Mouse (Mus musculus) limb, embryonic 12.5 days (tissue): Measurements from ENCODE around the gene Alkbh7. TPM values are rescaled to one million over a fixed set of nuclear protein-coding genes. Genes with fewer than 3 reads are reported as not detected.

ENCODE experiments used
- ATAC-seq: fragments of 200-750 bp; cut with Nextera tagmentation; 2 replicates; pipeline ENCODE4 v1.8.0; 2017; ENCODE audit warnings: low read depth, moderate TSS enrichment; ENCODE audit not compliant: insufficient number of reproducible peaks, insufficient read depth, low FRiP score, low TSS enrichment
- H3K27ac ChIP-seq: fragments of 300-500 bp; sonication (generic); 2 replicates; pipeline ENCODE4 v1.5.1; 2016; ENCODE audit warnings: mild to moderate bottlenecking, moderate library complexity
- H3K27me3 ChIP-seq: fragments of 300-500 bp; sonication (generic); 2 replicates; pipeline ENCODE4 v1.6.1; 2016; ENCODE audit warnings: mild to moderate bottlenecking, moderate library complexity
- H3K36me3 ChIP-seq: fragments of 300-500 bp; sonication (generic); 2 replicates; pipeline ENCODE4 v1.6.1; 2016; ENCODE audit warnings: mild to moderate bottlenecking, moderate library complexity
- H3K4me1 ChIP-seq: fragments of 300-500 bp; sonication (generic); replicated peaks from 2 replicates; pipeline ENCODE4 v1.6.1; 2016
- H3K4me2 ChIP-seq: fragments of 300-500 bp; sonication (generic); 2 replicates; pipeline ENCODE4 v1.6.1; 2016; ENCODE audit warnings: mild to moderate bottlenecking, moderate library complexity
- H3K4me3 ChIP-seq: fragments of 300-500 bp; sonication (generic); replicated peaks from 2 replicates; pipeline ENCODE4 v1.5.1; 2016; ENCODE audit warnings: mild to moderate bottlenecking
- H3K9ac ChIP-seq: fragments of 300-500 bp; sonication (generic); replicated peaks from 2 replicates; pipeline ENCODE4 v1.6.1; 2016; ENCODE audit warnings: mild to moderate bottlenecking, moderate library complexity
- H3K9me3 ChIP-seq: fragments of 300-500 bp; sonication (generic); 2 replicates; pipeline ENCODE4 v1.6.1; 2016; ENCODE audit warnings: mild to moderate bottlenecking, moderate library complexity
- WGBS: fragments of 180-500 bp; shearing (Covaris S2); methylation state at CpG from one replicate; pipeline ENCODE4 v1.1.7; 2016; 5-methylcytosine and 5-hydroxymethylcytosine counted together
- polyA plus RNA-seq: library from polyadenylated mRNA; unstranded; fragments of >200 nt; fragmentation: Nextera tagmentation; extraction: Ambion mirVana; gene quantifications from 2 replicates; pipeline ENCODE4 v1.2.1, GENCODE M21; 2016

Gene Alkbh7
- polyA plus RNA-seq, 1 experiment from 2014 or later: 37.6 TPM

DNA sequence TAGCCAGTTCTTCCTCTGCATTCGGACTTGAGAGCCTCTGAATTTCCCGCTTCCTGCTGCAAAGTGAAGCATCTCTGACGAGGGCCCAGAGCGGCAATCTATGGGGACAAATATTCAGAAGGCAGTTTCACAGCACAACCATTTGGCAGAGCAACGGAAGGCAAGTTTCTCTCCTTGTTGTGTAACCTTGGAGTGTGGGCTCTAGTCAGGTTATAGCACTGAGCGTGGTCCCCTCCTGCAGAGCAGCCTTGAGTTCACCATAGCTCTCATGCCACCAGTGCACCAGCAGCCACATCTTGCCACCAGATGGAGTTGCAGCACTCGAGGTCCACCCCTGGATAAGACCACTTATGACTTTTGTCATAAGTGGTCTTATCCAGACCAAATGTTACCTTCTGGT is 8.7 kb upstream of the Alkbh7 start:
- Histone ChIP-seq H3K9ac (no peak overlapping the region), H3K36me3 (peaks cover 22% of the 10 kb centered on the region), H3K4me3 (no peak overlapping the region), H3K27me3 (no peaks in the 10 kb centered on the region), H3K27ac (no peak overlapping the region), H3K9me3 (no peaks in the 10 kb centered on the region), H3K4me1 (peaks cover 6% of the 10 kb centered on the region), H3K4me2 (no peak overlapping the region)
- 84% methylated on average over 7 of the region's 7 CpGs for WGBS
- ATAC-seq: no peak

GRCm38 (mm10) chr17:56988921-56989430 is 8.2 kb upstream of the Alkbh7 start:
- Histone ChIP-seq H3K27me3 (no peaks in the 10 kb centered on the region), H3K9ac (no peak overlapping the region), H3K4me1 (peaks cover 6% of the 10 kb centered on the region), H3K9me3 (no peaks in the 10 kb centered on the region), H3K27ac (no peak overlapping the region), H3K36me3 (peaks cover 28% of the 10 kb centered on the region), H3K4me3 (peak overlapping the region; percentile 80), H3K4me2 (peak overlapping the region; percentile 68)
- ATAC-seq: no peak
- WGBS: 74% methylated on average over 7 of the region's 7 CpGs

DNA sequence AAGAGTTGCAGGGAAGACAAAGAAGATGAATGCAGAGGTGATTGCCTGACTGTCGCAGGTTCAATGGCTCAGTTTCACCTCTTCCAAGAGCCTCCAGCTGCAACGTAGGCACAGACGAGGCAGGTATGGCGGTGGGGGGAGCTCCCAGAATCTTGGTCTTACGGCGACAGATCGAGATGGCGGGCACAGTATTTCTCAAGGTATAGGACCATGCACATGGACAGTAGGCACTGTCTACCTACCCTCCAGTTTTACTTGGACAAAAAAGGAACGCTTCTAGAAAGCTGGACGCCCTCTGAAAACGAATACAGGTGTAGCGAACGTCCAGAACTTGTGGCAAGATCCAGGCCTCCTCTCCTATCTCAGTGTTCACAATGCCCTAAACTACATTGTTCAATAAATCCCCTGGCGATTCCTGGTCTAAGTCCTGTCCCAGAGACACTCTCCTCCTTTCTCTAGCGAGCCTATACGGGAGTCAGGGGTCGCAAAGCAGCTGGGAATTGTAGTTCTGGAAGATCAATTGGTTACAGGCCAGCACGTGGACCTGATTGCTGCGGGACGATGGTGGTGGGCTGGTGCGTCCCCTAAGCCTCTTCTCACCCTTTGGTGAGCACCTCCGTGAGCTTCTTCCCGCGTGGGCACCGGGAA is 7.5 kb upstream of the Alkbh7 start:
- peak overlapping the region; percentile 68 for H3K4me2 ChIP-seq

GRCm38 (mm10) chr17:56990115-56990746 is 6.9 kb upstream of the Alkbh7 start, which contains the start of gene Clpp:
Gene Clpp (plus strand): TSS chr17:56990305.
- Histone ChIP-seq H3K9me3 (no peaks in the 10 kb centered on the region), H3K4me1 (peaks cover 6% of the 10 kb centered on the region), H3K4me2 (peak within 1 kb of the TSS; percentile 68), H3K27me3 (no peaks in the 10 kb centered on the region), H3K27ac (peak within 1 kb of the TSS; percentile 72; the same call in 1 of the 2 replicates), H3K36me3 (peaks cover 40% of the 10 kb centered on the region), H3K9ac (peak within 1 kb of the TSS; percentile 82), H3K4me3 (peak within 1 kb of the TSS; percentile 80)
- under 1% methylated on average over 52 of the region's 52 CpGs for WGBS
- ATAC-seq: peak; percentile 95

More for the DNA sequence above, 7.5 kb upstream of the Alkbh7 start:
- ATAC-seq: peak; percentile 91
- H3K4me1 ChIP-seq: peaks cover 6% of the 10 kb centered on the region
- H3K9ac ChIP-seq: peak overlapping the region; percentile 52
- 3% methylated on average over 25 of the region's 25 CpGs for WGBS
- peak overlapping the region; percentile 80 for H3K4me3 ChIP-seq
- H3K27ac ChIP-seq: peak overlapping the region; percentile 72; the same call in 1 of the 2 replicates
- H3K9me3 ChIP-seq: no peaks in the 10 kb centered on the region
- peaks cover 34% of the 10 kb centered on the region for H3K36me3 ChIP-seq
- no peaks in the 10 kb centered on the region for H3K27me3 ChIP-seq

- Histone ChIP-seq H3K4me2 (peak overlapping the region; percentile 68), H3K9ac (peak overlapping the region; percentile 82), H3K9me3 (no peaks in the 10 kb centered on the region), H3K4me3 (peak overlapping the region; percentile 80), H3K27ac (no peak overlapping the region), H3K4me1 (peaks cover 6% of the 10 kb centered on the region), H3K27me3 (no peaks in the 10 kb centered on the region), H3K36me3 (peaks cover 48% of the 10 kb centered on the region)
- 74% methylated on average over 2 of the region's 2 CpGs for WGBS
- ATAC-seq: no peak
Observed at GRCm38 (mm10) chr17:56990966-56991365, 6.2 kb upstream of the Alkbh7 start.

DNA sequence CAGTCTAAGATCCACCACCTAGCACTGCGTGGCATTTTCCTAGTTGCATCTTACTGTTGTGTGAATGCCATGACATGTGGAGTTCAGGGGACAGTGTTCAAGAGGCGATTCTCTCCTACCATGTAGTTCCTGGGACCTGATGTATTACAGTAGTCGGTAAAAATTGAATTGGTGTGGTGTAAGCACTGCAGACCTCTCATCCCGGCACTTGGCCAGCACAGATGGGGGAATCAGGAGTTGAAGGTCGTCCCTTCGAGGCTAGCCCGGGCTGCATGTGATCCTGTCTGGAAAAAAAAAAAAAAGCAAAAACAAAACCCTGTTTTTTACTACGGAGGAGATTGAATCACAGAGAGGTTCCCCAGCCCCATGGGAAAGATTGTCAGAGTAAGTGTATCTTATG is 2.1 kb upstream of the Alkbh7 start:
- H3K4me3 ChIP-seq: no peak overlapping the region
- no peaks in the 10 kb centered on the region for H3K27me3 ChIP-seq
- H3K36me3 ChIP-seq: peaks cover 69% of the 10 kb centered on the region
- no peak overlapping the region for H3K27ac ChIP-seq
- no peak overlapping the region for H3K4me2 ChIP-seq
- no peaks in the 10 kb centered on the region for H3K9me3 ChIP-seq
- peaks cover 15% of the 10 kb centered on the region for H3K4me1 ChIP-seq
- H3K9ac ChIP-seq: no peak overlapping the region
- no peak for ATAC-seq
- 89% methylated on average over 8 of the region's 8 CpGs for WGBS

- Histone ChIP-seq H3K4me3 (peak overlapping the region; percentile 79; the same call in 1 of the 2 replicates), H3K36me3 (peaks cover 72% of the 10 kb centered on the region), H3K4me2 (peak overlapping the region; percentile 69), H3K4me1 (peaks cover 9% of the 10 kb centered on the region), H3K27ac (no peak overlapping the region), H3K9ac (no peak overlapping the region), H3K27me3 (no peaks in the 10 kb centered on the region), H3K9me3 (no peaks in the 10 kb centered on the region)
- WGBS: 80% methylated on average over 2 of the region's 2 CpGs
- ATAC-seq: no peak
Observed at GRCm38 (mm10) chr17:56996506-56996905, 633 bp upstream of the Alkbh7 start.

DNA sequence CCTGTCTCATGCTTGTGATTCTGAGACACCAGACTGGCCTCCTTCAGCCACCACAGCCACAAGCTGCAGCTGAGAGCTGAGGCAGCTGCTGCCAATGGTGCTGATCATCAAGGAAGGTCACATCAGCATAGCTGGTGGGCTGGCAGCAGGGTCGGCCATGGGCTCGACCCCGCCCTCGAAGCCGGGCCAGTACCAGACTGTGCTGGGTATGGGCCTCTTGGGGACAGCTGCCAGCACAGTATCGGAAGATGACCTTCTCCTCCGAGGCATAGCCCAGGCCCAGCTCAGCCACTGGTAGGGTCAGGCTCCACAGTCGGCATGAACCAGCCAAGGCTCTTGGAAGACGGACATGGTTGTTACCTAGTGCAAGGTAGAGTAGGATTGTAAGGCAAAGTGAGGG is 2.3 kb downstream of the Alkbh7 start:
- Histone ChIP-seq H3K27me3 (no peaks in the 10 kb centered on the region), H3K9me3 (no peaks in the 10 kb centered on the region), H3K4me3 (no peak overlapping the region), H3K36me3 (peaks cover 64% of the 10 kb centered on the region), H3K9ac (no peak overlapping the region), H3K4me2 (no peak overlapping the region), H3K4me1 (peaks cover 9% of the 10 kb centered on the region), H3K27ac (no peak overlapping the region)
- ATAC-seq: no peak
- 96% methylated on average over 9 of the region's 9 CpGs for WGBS

GRCm38 (mm10) chr17:56999968-57000609 is 3.0 kb downstream of the Alkbh7 start, which contains the start of gene Pspn:
Gene Pspn (minus strand): TSS chr17:57000018.
- Histone ChIP-seq H3K4me2 (no peak within 1 kb of the TSS), H3K4me3 (no peak within 1 kb of the TSS), H3K27me3 (no peaks in the 10 kb centered on the region), H3K9me3 (no peaks in the 10 kb centered on the region), H3K9ac (no peak within 1 kb of the TSS), H3K36me3 (peaks cover 64% of the 10 kb centered on the region), H3K4me1 (peaks cover 9% of the 10 kb centered on the region), H3K27ac (no peak within 1 kb of the TSS)
- 90% methylated on average over 9 of the region's 9 CpGs for WGBS
- ATAC-seq: no peak

DNA sequence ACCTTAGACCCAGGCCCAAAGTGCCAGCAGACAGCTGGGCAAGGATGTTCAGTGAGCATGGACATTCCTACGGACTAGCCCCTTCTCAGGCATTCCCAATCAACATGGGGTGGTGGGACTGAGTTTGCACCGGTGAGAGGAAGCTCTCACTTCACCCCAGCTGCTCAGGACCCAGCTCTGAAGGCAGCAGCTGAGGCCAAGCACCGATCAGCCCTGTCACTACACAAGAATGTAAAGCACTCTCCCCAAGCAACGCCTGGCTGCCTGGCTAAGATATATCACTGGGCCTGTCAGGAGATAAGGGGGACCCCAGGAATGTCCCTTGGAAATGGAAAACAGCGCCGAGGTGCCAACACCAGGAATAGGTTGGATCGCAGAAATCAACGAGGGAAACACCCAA is 4.1 kb downstream of the Alkbh7 start:
- Histone ChIP-seq H3K27me3 (no peaks in the 10 kb centered on the region), H3K4me2 (no peak overlapping the region), H3K36me3 (peaks cover 64% of the 10 kb centered on the region), H3K4me3 (no peak overlapping the region), H3K4me1 (peaks cover 9% of the 10 kb centered on the region), H3K9me3 (no peaks in the 10 kb centered on the region), H3K9ac (no peak overlapping the region), H3K27ac (no peak overlapping the region)
- 71% methylated on average over 8 of the region's 8 CpGs for WGBS
- no peak for ATAC-seq

- Histone ChIP-seq H3K27me3 (no peaks in the 10 kb centered on the region), H3K4me2 (no peak overlapping the region), H3K4me1 (no peaks in the 10 kb centered on the region), H3K9ac (no peak overlapping the region), H3K4me3 (no peak overlapping the region), H3K27ac (no peak overlapping the region), H3K9me3 (no peaks in the 10 kb centered on the region), H3K36me3 (peaks cover 81% of the 10 kb centered on the region)
- ATAC-seq: no peak
- WGBS: 90% methylated on average over 7 of the region's 7 CpGs
Observed at GRCm38 (mm10) chr17:57003994-57004393, 6.9 kb downstream of the Alkbh7 start.
